Mouse (Mus musculus) left cerebral cortex, adult 11 months (tissue): Measurements from ENCODE around the gene Vps45.
"Not testable (repeated sequence)": the region's sequence is repeated elsewhere in the genome, so short reads cannot be mapped to it uniquely, and the experiment has no call there.

Source experiments
- DNase-seq: peaks from one replicate; pipeline ENCODE4 v3.0.0; 2022; ENCODE audit warnings: low spot score

Gene Vps45

GRCm38 (mm10) chr3:95972251-95972872, 85.9 kb downstream of the Vps45 start:
- DNase-seq: no peak

GRCm38 (mm10) chr3:95970661-95971060, 87.6 kb downstream of the Vps45 start:
- DNase-seq: not testable (repeated sequence)

GRCm38 (mm10) chr3:95969277-95969676, 89.0 kb downstream of the Vps45 start:
- no peak for DNase-seq

- no peak for DNase-seq
Measured at GRCm38 (mm10) chr3:95965518-95966451, 92.5 kb downstream of the Vps45 start.

GRCm38 (mm10) chr3:95963681-95964080, 94.6 kb downstream of the Vps45 start:
- no peak for DNase-seq

GRCm38 (mm10) chr3:95963230-95963629, 95.0 kb downstream of the Vps45 start:
- DNase-seq: no peak

GRCm38 (mm10) chr3:95962182-95962581, 96.1 kb downstream of the Vps45 start:
- DNase-seq: not testable (repeated sequence)

GRCm38 (mm10) chr3:95959807-95960206, 98.5 kb downstream of the Vps45 start:
- no peak for DNase-seq

GRCm38 (mm10) chr3:95959082-95959481, 99.2 kb downstream of the Vps45 start:
- DNase-seq: no peak

GRCm38 (mm10) chr3:95957359-95958148, 100.7 kb downstream of the Vps45 start:
- DNase-seq: no peak

GRCm38 (mm10) chr3:95955318-95955717, 102.9 kb downstream of the Vps45 start:
- no peak for DNase-seq

- DNase-seq: not testable (repeated sequence)
Measured at GRCm38 (mm10) chr3:95954648-95955173, 103.6 kb downstream of the Vps45 start.

- DNase-seq: no peak
Measured at GRCm38 (mm10) chr3:95953522-95953921, 104.7 kb downstream of the Vps45 start.

- no peak for DNase-seq
Measured at GRCm38 (mm10) chr3:95953023-95953422, 105.2 kb downstream of the Vps45 start.

GRCm38 (mm10) chr3:95951566-95951965, 106.7 kb downstream of the Vps45 start:
- DNase-seq: not testable (repeated sequence)

- peak; percentile 91 for DNase-seq
Measured at GRCm38 (mm10) chr3:95950763-95951551, 107.3 kb downstream of the Vps45 start.
